Mouse (Mus musculus) layer of hippocampus, adult 9-10 months (tissue): Measurements from ENCODE around the gene Sik1.

Experiments used
- DNase-seq: peaks from one replicate; pipeline ENCODE4 v3.0.0; 2022; ENCODE audit warnings: low spot score

Gene Sik1

DNA sequence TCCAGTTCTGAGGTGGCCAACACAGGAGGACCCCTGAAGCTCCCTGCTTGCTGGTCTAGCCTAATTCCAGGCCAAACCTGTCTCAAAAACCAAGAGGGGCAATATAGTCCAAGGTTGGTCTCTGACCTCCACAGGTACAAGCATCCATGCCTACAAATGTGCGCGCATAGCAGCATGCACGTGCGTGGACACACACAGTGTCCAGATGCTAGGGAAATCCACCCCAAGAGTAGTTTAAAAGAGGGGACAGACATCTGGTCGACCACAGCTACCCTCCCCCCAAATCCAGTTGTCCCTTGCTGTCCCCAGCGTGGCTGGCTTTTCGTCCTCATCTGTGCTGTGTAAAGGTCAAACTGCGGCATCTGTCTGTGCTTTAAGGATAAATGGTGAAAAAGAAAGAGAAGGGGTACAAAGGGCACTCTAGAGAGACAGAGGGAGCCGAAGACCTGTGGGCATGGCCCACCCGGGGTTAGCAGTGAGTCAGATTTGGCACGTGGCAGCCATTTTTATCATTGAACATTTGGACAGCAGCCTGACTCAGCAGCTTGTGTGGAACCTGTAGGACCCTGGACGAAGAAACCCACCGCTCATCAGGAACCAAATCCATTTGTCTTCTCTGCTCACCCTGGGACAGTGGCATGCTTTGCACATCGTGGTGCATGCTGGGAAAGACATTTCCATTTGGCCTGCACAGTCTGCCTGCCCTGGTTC, 23.6 kb downstream of the Sik1 start:
- DNase-seq: no peak

DNA sequence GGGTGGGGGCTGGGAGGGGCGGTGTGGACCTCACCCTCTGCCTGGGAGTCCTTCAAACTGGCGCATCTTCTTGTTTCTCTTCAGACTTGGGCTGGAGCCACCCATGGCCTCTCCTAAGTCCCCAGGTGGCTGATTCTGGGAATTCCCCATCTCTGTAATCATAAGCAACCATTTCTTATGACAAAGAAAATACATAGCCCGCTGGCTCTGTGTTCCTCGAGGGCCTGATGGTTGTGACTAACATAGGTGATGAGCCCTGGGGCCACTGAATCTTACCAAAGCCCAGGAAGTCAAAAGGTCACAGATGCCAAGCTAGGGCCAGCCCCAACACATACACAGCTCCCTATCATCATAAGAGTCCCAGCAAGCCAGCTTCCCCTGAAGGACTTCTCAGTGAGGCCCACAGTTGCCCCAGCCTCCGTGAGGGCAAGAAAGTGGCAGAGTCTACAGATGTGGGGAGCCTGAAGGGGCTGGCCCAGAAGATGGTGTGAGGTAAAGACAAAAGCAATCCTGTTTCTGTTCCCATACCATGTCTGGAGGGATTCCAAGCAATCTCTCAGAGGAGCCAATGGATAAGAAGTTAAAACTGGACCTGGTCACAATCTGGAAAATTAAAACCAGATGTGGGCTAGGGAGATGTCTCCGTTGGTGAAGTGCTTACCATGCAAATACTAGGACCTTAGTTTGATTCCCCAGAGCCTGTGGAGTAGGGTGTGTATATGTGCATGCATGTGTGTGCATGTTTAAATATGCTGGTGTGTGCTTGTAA, 24.3 kb downstream of the Sik1 start:
- no peak for DNase-seq

DNA sequence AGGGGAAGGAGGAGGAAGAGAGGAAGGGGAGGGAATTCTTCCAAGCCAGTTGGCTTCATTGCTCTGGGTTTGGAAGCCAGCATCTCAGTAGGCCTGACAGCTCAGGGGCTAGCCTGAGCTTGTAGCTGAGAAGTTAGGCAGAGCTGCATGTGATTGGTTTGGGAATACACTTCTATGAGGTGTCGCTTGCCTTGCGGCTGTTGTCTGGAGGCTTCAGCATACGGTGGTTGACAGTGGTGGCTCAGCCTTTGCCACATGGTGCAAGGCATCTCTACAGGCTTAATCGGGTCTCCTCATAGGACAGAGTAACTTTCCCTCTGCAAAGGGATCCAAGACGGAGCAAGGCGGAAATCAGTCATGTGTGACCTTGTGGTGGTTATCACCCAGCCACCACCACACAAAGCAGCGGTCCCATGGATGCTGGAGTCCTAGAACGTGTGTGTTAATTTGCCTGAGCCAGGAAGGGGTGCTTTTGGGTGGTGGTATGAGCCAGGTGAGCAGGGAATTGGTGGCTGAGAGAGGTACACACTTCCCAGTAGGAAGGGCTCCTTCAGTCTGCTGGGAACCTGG, 25.0 kb downstream of the Sik1 start:
- no peak for DNase-seq

DNA sequence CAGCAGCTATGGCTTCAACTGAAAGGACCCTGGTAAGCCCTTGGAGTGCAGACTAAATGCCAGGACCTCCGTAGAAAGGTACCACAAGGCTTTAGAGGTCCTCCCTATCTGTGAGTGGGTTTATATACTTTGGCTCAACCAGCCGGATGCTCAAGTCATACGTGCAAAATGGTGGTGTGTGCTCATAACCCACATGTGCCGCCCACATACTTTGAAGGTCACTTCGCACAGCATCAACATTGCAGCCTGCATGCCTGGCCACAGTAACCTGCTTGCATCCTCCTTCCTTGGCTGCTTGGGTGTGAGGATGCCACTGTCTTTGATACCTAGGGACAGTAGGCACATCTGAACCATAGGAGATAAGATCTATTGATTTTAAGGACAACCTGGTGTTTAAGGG, 26.7 kb downstream of the Sik1 start:
- DNase-seq: no peak

DNA sequence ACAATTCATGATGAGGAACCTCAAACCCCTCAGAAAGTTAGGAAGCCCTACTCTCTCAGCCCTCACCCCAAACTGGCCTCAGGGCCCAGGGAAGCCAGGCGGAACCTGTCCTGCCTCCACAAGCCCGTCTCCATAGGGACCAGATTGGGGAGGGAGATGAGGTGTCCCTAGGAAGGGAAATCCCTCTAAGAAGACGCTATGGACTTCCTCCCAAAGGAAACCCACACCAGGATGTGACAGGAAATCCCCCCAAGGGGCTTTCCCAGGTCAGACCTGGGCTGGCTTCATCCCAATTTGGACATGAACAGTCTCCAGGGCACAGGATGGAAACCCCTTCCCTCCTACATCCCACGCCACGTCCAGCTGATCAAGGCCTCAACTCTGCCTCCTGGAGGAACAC, 27.5 kb downstream of the Sik1 start:
- DNase-seq: no peak

DNA sequence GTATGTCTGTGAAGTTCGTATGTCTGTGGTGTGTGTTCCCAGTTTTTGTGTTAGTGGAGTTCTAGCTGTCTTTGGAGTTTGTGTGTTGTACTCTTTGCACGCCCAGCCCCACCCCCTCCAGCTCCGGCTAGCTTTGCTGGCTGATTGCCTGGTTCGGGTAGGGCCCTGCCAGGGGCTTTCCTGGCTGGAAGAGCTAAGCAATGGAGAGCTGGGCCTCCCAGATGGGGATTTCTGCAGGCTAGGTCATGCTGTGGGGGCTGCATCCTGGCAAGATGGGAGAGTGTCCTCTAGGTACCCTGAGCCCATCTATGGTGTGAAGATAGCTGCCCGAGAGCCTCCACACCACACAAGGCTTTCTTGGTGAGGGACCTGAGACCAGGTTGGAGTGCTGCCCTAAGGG, 28.4 kb downstream of the Sik1 start:
- DNase-seq: no peak

DNA sequence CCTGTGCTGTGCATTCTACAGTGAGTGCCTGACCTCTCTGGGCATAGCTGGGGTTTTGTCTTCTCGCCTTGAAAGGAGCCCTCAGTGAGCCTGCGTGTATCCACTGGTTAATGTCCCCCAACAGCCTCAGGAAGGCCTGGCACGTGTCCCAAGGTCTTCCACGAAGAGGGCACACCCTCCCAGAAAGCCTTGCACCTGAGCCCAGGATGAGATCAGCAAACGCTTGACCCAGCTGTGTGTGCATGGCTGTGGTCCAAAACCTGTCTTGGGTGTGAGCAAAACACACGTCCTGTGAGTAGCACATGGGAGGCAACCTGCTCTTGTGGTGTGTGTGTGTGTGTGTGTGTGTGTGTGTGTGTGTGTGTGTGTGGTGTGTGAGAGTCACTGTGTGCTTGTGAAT, 28.9 kb downstream of the Sik1 start:
- DNase-seq: no peak

DNA sequence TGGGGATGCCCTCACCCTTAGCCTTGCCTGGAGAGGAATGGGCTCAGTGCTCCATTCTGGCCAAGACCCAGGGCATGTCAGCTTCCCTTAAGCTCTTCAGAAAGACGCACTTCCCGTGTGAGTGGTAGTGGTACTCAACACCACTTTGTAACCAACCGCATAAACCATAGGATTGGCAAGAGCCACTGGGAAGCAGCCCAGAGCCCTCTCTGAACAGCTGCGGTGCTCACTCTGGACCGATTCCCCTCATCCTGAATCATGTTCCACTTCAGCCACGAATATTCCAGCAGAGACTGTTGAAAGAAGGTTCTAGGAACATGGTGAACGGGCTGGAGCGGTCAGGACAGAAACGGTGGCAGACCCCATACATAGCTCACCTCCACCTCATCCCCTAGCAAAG, 29.9 kb downstream of the Sik1 start:
- no peak for DNase-seq

DNA sequence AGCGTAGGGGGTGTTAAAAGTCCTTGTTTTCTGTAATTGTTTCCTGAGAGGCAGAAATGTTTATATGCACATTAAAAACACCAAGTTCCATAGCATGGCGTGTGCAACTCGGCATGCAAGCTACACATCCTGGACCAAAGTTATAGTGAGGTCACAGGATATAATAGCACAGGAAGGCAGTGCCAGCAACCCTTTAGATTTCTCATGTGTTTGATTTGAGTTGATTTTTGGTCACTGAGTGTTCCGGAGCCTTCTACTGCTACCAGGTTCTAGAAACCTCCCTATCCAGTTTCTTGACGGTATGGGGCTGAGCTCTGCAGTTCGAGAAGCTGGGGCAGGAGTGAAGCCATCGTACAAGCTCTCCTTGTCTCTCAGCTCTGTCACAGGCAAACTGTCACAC, 30.8 kb downstream of the Sik1 start:
- DNase-seq: no peak

DNA sequence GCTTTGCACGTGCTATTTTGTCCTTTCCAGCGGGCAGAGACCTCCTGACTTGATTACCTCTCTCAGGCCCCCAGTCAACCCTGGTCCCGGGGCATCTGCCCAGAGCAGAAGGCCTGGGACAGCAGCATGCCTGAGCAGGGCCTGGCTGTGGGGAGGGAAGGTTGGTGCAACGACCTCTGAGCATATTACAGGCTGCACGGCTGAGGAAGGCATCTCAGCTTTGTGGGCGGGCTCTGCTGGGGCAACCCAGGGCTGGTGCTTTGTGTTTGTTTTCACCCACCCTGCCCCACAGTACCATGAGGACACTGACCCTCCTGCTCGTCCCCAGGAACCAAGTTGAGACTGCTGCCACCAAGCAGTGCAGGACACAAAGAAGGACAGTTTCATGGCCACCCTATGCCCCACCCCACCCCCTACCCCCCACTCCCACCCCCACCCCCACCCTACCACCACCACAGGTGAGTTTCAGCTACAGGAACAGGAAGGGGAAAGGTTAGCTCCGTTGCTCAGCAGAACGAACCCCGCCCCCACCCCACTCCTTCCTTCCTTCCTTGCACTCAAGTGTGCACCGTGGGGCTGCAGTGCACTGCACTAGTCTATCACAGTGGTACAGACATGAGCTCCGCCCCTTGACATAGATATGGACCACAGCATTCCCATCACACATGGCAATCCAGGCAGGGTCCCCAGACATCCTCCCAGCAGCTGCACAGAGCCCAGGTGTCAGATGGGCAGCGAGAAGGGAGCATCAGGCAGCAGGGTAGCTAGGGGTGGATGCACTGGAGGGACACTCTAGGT, 34.3 kb downstream of the Sik1 start:
- no peak for DNase-seq

DNA sequence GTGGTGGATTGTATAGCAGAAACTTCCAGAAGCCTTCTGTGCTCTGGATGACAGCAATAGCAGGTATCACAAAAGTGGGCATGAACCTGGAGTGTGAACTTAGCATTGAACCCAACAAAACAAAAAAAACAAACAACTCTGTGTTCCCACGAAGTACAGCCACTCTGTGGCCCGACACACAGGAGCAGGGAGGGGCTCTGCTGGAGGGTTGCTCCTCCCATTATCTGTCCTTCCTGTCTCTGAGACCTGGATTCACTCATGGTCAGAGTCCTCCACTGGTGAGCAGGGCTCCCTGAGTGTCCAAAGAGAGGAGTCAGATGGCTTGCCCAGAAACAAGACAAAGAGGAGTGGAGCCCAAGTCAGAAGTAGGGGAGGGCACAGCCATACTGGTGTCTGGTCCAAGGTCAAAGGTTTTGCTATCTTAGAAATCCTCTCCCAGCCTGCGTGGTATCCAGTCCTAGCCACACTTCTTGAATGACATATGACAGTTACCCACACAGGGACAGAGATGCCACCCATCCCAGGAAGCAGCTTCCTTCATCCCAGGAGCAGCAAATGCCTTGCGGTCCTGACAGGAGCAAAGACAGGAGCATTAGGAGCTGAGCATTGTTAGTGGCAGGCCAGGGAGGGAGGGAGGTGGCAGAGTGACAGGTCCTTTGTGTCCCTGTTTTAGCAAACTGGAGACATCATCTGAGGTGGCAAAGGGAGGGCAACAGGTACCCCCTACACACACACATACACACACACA, 35.3 kb downstream of the Sik1 start:
- no peak for DNase-seq

DNA sequence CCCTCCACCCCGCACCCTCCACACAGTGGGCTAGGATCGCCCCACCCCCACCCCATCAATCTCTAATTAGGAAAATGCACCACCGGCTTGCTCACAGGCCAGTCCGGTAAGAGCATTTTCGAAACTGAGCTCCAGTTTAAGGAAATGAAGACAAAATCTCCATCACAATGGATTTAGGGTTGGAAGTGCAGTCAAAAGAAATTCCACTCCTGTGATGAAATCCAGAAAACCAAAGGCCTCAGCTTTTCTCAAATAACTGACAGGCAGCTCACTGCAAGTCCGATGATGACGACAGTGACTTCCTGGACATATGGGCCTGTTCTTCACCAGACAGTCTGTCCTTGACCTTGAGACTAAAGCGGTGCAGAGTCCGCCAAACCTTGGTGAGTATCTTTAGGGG, 36.2 kb downstream of the Sik1 start:
- DNase-seq: no peak

DNA sequence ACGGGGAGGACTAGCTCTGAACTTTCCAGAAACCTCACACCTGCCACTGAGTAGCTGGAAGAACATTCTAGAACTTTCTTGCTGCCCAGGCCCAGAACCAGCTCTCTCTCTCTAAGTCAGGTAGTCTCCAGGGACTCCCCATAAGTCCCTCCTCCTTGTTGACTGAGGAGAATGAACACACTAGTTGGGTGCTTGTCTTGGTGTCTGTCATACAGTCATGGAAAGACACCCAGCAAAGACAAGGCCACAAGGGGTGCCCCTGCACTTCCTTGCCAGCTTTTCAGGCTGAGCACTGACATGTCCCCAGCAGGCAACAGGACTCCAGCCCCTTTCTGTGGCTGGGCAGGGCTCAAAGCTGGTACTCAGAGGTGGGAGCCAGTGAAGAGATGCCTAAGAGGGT, 37.8 kb downstream of the Sik1 start:
- no peak for DNase-seq

DNA sequence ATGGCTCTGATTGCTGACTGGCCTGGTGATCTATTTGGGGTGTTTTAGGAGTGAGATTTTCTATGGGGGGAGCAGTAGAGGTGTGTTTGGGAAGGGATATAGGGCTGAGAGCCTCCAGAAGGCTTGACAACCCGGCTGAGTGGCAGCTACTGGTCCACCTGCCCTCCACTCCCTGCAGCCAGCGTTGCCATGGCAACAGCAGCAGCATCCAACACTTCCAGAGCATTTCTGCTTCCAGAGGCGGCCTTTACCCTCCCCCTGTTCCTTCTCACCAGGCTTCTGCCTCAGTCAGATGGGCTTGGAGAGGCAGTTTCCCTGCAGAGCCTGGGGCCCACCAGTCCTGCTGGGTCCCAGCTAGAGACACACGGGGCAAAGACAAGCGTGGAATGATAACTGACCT, 38.4 kb downstream of the Sik1 start:
- no peak for DNase-seq

DNA sequence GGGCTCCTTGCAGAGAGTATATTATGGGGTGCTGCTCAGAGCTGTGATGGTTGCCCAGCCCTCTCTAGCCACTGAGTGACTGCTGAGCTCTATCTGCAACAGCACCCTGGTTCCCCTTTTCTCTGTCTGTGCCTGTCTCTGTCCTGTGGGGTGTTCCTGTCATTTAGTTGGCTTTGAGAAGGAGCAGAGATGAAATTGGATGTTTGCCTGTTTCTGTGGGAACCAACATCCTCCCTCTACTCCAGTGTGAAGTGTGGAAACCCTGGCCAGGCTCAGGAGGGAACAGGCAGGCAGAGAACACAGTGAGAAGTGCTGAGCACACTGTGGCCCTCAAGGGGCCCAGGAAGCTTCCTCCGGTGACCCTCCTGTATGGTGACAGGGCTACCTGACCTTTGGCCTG, 40.8 kb downstream of the Sik1 start:
- DNase-seq: peak; percentile 43

DNA sequence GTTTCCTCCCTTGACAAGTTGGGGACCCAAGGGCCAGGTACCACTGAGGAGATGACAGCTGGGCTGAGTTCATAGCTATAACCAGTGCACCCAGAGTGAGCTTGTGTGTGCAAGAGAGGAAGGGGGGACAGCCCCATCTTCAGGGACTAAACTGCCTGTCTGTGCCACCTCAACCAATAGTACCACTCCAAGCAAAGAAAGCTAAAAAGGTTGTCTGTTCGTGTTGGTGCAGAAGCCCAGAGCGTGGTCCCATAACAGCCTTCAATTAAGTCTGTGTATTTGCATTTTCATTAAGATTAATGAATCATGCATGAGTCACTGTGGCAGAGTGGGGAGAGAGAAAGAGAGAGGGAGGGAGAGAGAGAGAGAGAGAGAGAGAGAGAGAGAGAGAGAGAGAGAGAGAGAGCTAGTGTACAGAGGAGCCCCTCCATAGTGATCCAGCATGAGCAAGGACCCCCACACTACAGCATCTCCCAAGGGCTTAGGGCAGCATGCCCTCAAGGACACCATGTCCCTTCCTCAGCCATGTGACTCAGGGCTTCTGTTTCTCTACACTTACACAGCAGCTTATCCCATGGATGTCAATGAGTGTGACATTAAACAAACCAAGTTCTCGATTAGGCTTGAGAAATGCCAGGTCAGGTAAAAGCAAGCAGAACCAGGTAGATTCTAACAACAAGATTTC, 41.5 kb downstream of the Sik1 start:
- DNase-seq: no peak

DNA sequence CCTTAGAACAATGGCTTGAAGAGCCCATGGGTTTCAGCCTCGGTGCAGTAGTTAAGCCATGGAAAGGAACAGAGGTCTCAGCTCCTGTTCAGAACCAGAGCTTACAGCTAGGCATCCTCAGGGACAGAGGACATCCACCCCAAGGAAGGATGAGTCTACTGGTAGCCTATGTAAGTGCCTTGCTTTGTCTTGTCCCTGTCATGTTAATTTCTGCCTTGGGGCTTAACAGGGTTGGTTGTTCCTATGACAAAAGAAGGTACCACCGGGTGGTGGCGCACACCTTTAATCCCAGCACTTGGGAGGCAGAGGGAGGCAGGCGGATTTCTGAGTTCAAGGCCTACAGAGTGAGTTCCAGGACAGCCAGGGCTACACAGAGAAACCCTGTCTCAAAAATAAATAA, 44.3 kb downstream of the Sik1 start:
- no peak for DNase-seq

DNA sequence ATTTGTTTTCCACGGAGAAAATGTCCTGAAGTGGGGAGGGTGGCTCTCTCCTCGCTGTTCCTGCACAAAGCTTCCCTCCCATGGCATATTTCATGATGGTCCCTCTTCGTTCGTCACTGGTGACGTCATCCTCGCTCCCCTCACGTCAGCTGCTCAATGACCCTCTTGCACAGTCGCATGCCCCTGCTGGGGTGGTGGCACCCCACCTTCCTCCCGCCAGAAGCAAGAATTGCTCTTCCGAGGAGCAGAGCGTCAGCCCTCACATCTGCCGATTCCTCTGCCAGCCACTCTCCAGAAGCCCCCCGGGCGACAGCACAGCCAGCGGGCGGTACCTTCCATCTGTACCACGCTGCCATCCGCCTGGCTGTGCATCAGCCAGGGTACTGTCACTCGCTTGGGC, 45.7 kb downstream of the Sik1 start:
- DNase-seq: no peak

DNA sequence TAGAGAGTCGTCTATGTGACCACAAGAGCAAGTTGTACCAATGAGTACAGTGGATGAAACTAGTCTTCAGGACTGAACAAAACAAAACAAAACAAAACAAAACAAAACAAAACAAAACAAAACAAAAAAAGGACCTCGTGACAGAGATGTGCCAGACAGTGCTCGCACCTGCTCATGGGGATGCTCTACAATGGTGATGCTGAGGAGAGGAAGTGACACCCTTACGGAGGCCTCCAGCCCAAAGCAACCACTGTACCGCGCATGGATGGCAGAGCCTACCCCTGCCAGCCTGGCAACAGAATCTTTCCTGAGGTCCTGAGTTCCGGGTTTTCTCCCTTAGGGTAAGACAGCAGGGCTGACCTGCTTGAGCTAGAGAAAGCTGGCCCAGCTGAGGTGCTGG, 46.5 kb downstream of the Sik1 start:
- no peak for DNase-seq

DNA sequence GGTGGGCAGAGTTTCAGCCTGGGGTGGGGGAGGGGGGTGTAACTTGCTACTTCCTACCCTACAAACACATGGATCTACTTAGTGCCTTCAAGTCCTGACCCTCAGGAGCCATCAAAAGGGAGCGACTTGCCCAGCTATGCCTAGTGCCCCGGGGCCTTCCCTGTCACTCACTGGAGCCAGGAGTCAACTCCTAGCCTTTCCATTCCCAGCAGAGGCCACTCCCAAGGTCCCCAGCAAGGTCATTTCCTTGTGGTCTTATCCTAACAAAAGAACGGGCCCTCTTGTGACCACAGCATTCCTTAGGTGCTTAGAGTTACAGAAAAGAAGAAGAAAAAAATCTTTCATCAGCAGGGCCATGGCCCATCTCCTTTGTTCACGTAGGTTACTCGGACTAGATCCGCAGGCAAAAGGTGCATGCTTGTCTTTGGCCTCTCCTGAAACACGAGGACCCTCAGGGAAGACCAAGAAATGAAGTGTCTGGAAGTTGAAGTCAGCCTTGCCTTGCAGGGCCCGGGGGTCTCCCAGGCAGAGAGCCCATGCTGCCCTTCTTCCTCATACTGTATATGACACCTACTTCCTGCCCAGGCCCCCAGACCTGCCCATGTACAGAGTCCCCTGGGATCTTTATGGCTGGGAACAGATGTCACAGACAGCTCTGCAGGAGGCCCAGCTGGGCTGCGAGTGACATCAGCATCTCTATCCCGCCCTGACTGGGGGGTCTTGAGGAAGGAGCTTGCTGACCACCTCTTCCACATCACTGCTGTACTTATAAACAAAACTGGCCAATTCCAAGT, 47.3 kb downstream of the Sik1 start:
- no peak for DNase-seq

DNA sequence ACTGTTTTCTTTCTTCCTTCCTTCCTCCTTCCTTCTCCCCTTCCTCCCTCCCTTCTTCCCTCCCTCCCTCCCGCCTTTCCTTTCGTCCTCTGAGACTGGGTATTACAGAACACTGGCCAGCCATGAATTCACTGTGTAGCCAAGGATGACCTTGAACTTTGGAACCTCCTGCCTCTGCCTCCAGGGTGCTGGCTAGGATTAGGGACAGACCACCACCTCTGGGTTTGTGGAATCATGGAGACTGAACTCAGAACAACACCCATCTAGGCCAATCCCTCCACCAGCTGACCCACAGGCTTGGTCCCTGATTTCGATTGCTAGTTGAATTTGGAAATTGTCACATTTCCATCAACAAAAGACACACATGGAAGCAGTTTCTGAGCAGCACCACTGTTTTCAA, 49.1 kb downstream of the Sik1 start:
- DNase-seq: no peak
